Mouse (Mus musculus) limb, embryonic 11.5 days (tissue): Measurements from ENCODE around the gene Gprin1. TPM values are rescaled to one million over a fixed set of nuclear protein-coding genes. Genes with fewer than 3 reads are reported as not detected.

Experiments used
- ATAC-seq: fragments of 200-750 bp; cut with Nextera tagmentation; 2 replicates; pipeline ENCODE4 v1.8.0; 2017; ENCODE audit warnings: low read depth; ENCODE audit not compliant: insufficient number of reproducible peaks, low FRiP score, low TSS enrichment
- DNase-seq: peaks from one replicate; pipeline ENCODE4 v3.0.0-alpha.2; 2015; ENCODE audit warnings: low spot score
- H3K27ac ChIP-seq: fragments of 300-500 bp; sonication (generic); replicated peaks from 2 replicates; pipeline ENCODE4 v1.5.1; 2014; ENCODE audit warnings: low read depth, mild to moderate bottlenecking, low read length
- H3K27me3 ChIP-seq: fragments of 300-500 bp; sonication (generic); 2 replicates; pipeline ENCODE4 v1.6.1; 2014; ENCODE audit warnings: mild to moderate bottlenecking, low read length, mixed read lengths; ENCODE audit not compliant: control insufficient read depth, insufficient read depth
- H3K36me3 ChIP-seq: fragments of 300-500 bp; sonication (generic); 2 replicates; pipeline ENCODE4 v1.6.1; 2014; ENCODE audit warnings: mild to moderate bottlenecking, low read length, moderate library complexity, mixed read lengths; ENCODE audit not compliant: control insufficient read depth, insufficient read depth
- H3K4me1 ChIP-seq: fragments of 300-500 bp; sonication (generic); 2 replicates; pipeline ENCODE4 v1.6.1; 2014; ENCODE audit warnings: low read length, mixed read lengths; ENCODE audit not compliant: control insufficient read depth, insufficient read depth
- H3K4me2 ChIP-seq: fragments of 300-500 bp; sonication (generic); 2 replicates; pipeline ENCODE4 v1.6.1; 2014; ENCODE audit warnings: low read depth, mild to moderate bottlenecking, moderate library complexity; ENCODE audit not compliant: severe bottlenecking
- H3K4me3 ChIP-seq: fragments of 300-500 bp; sonication (generic); 2 replicates; pipeline ENCODE4 v1.5.1; 2014; ENCODE audit warnings: low read depth, low read length
- H3K9ac ChIP-seq: fragments of 300-500 bp; sonication (generic); 2 replicates; pipeline ENCODE4 v1.6.1; 2014; ENCODE audit warnings: mild to moderate bottlenecking, low read length
- H3K9me3 ChIP-seq: fragments of 300-500 bp; sonication (generic); 2 replicates; pipeline ENCODE4 v1.6.1; 2016; ENCODE audit warnings: low read length; ENCODE audit not compliant: control insufficient read depth
- WGBS: fragments of 180-500 bp; shearing (Covaris S2); extraction: QIAGEN DNeasy Blood & Tissue Kit; methylation state at CpG from one replicate; pipeline ENCODE4 v1.1.7; 2014; 5-methylcytosine and 5-hydroxymethylcytosine counted together
- polyA plus RNA-seq: library from polyadenylated mRNA; unstranded; fragments of >200 nt; fragmentation: Nextera tagmentation; extraction: Ambion mirVana; gene quantifications from 2 replicates; pipeline ENCODE4 v1.2.1, GENCODE M21; 2014

Gene Gprin1
- polyA plus RNA-seq, 1 experiment from 2014 or later: 0.55 TPM

- peak overlapping the region; percentile 58 for H3K4me2 ChIP-seq
- no peaks in the 10 kb centered on the region for H3K27me3 ChIP-seq
- H3K4me3 ChIP-seq: peak overlapping the region; percentile 94
- peak overlapping the region; percentile 92 for H3K27ac ChIP-seq
- WGBS: under 1% methylated on average over 34 of the region's 35 CpGs
- peaks cover 25% of the 10 kb centered on the region for H3K36me3 ChIP-seq
- peak overlapping the region; percentile 98 for H3K9ac ChIP-seq
- no peaks in the 10 kb centered on the region for H3K9me3 ChIP-seq
- ATAC-seq: peak; percentile 63
- DNase-seq: peak; percentile 87
- peaks cover 19% of the 10 kb centered on the region for H3K4me1 ChIP-seq
Observed at GRCm38 (mm10) chr13:54687096-54687495, 62.6 kb downstream of the Gprin1 start.

Other genes with a start within 250 kb of the Gprin1 start
- 23.3 and 24.4 TPM in 2 replicates for gene Simc1, start 246.1 kb downstream of the Gprin1 start, polyA plus RNA-seq
- gene 4833439L19Rik, start 184.4 kb downstream of the Gprin1 start, polyA plus RNA-seq: 184 and 185 TPM in 2 replicates
- gene Arl10, start 174.9 kb downstream of the Gprin1 start, polyA plus RNA-seq: 27.1 and 29.7 TPM in 2 replicates
- 95.6 and 99.7 TPM in 2 replicates for gene Nop16, start 159.8 kb downstream of the Gprin1 start, polyA plus RNA-seq
- 155 and 157 TPM in 2 replicates for gene Higd2a, start 159.7 kb downstream of the Gprin1 start, polyA plus RNA-seq
- 12.3 and 13.0 TPM in 2 replicates for gene Cltb, start 138.5 kb downstream of the Gprin1 start, polyA plus RNA-seq
- 95.7 and 99.2 TPM in 2 replicates for gene Faf2, start 128.1 kb downstream of the Gprin1 start, polyA plus RNA-seq
- gene Rnf44, start 56.0 kb downstream of the Gprin1 start, polyA plus RNA-seq: 94.8 and 101 TPM in 2 replicates
- not detected in 2 replicates for gene Cdhr2, start 48.4 kb downstream of the Gprin1 start, polyA plus RNA-seq
- gene Sncb, start 16.7 kb upstream of the Gprin1 start, polyA plus RNA-seq: not detected in 2 replicates
- not detected in 2 replicates for gene Eif4e1b, start 34.1 kb upstream of the Gprin1 start, polyA plus RNA-seq
- 1.7 and 1.8 TPM in 2 replicates for gene Tspan17, start 39.5 kb upstream of the Gprin1 start, polyA plus RNA-seq
- 0.71 and 0.79 TPM in 2 replicates for gene Unc5a, start 199.5 kb upstream of the Gprin1 start, polyA plus RNA-seq